Mouse (Mus musculus) limb, embryonic 15.5 days (tissue): ENCODE measurements around the gene Abraxas1. TPM values are rescaled to one million over a fixed set of nuclear protein-coding genes. Genes with fewer than 3 reads are reported as not detected.

Source experiments
- ATAC-seq: fragments of 200-750 bp; cut with Nextera tagmentation; 2 replicates; pipeline ENCODE4 v1.8.0; 2017; ENCODE audit warnings: low read depth, moderate TSS enrichment; ENCODE audit not compliant: insufficient number of reproducible peaks, low FRiP score, low TSS enrichment
- H3K27ac ChIP-seq: fragments of 300-500 bp; sonication (generic); 2 replicates; pipeline ENCODE4 v1.5.1; 2015; ENCODE audit warnings: moderate library complexity, mild to moderate bottlenecking, inconsistent platforms
- H3K27me3 ChIP-seq: fragments of 300-500 bp; sonication (generic); 2 replicates; pipeline ENCODE4 v1.6.1; 2015; ENCODE audit warnings: inconsistent platforms
- H3K36me3 ChIP-seq: fragments of 300-500 bp; sonication (generic); 2 replicates; pipeline ENCODE4 v1.6.1; 2015; ENCODE audit warnings: inconsistent platforms
- H3K4me1 ChIP-seq: fragments of 300-500 bp; sonication (generic); 2 replicates; pipeline ENCODE4 v1.6.1; 2015; ENCODE audit warnings: inconsistent platforms
- H3K4me2 ChIP-seq: fragments of 300-500 bp; sonication (generic); 2 replicates; pipeline ENCODE4 v1.6.1; 2015; ENCODE audit warnings: mild to moderate bottlenecking, inconsistent platforms
- H3K4me3 ChIP-seq: fragments of 300-500 bp; sonication (generic); 2 replicates; pipeline ENCODE4 v1.5.1; 2015; ENCODE audit warnings: mild to moderate bottlenecking, inconsistent platforms
- H3K9ac ChIP-seq: fragments of 300-500 bp; sonication (generic); 2 replicates; pipeline ENCODE4 v1.6.1; 2015; ENCODE audit warnings: inconsistent platforms
- H3K9me3 ChIP-seq: fragments of 300-500 bp; sonication (generic); 2 replicates; pipeline ENCODE4 v1.6.1; 2016; ENCODE audit warnings: inconsistent platforms
- WGBS: fragments of 180-500 bp; shearing (Covaris S2); methylation state at CpG from one replicate; pipeline ENCODE4 v1.1.7; 2015; 5-methylcytosine and 5-hydroxymethylcytosine counted together
- polyA plus RNA-seq: library from polyadenylated mRNA; unstranded; fragments of >200 nt; fragmentation: Nextera tagmentation; extraction: Ambion mirVana; gene quantifications from 2 replicates; pipeline ENCODE4 v1.2.1, GENCODE M21; 2015

The Abraxas1 gene
- polyA plus RNA-seq, 1 experiment from 2014 or later = 27.4 TPM

GRCm38 (mm10) chr5:100845848-100846598, 25.3 kb upstream of the Abraxas1 start:
- H3K36me3 ChIP-seq = no peaks in the 10 kb centered on the region
- peaks cover 24% of the 10 kb centered on the region for H3K4me1 ChIP-seq
- H3K9ac ChIP-seq = peak overlapping the region; percentile 56
- H3K4me3 ChIP-seq = peak overlapping the region; percentile 60
- H3K9me3 ChIP-seq = no peaks in the 10 kb centered on the region
- peak overlapping the region; percentile 98 for H3K4me2 ChIP-seq
- peak overlapping the region; percentile 33; the same call in 1 of the 2 replicates for H3K27ac ChIP-seq
- 0 out of 2 replicates have a peak, but pooled peaks have one; percentile 46 for ATAC-seq
- under 1% methylated on average over 52 of the region's 52 CpGs for WGBS
- peaks cover 17% of the 10 kb centered on the region for H3K27me3 ChIP-seq

- no peaks in the 10 kb centered on the region for H3K36me3 ChIP-seq
- peak within 1 kb of the TSS; percentile 56 for H3K9ac ChIP-seq
- peak within 1 kb of the TSS; percentile 33; the same call in 1 of the 2 replicates for H3K27ac ChIP-seq
- H3K27me3 ChIP-seq = peaks cover 17% of the 10 kb centered on the region
- H3K4me1 ChIP-seq = peaks cover 24% of the 10 kb centered on the region
- peak within 1 kb of the TSS; percentile 60 for H3K4me3 ChIP-seq
- WGBS = under 1% methylated on average over 16 of the region's 16 CpGs
- peak within 1 kb of the TSS; percentile 98 for H3K4me2 ChIP-seq
- ATAC-seq = no peak
- no peaks in the 10 kb centered on the region for H3K9me3 ChIP-seq
Measured at GRCm38 (mm10) chr5:100845485-100845847, 24.7 kb upstream of the Abraxas1 start, which contains the start of gene Gpat3. Gene Gpat3, plus strand, starts transcription at chr5:100845713.

- Histone ChIP-seq H3K27me3 (peaks cover 17% of the 10 kb centered on the region), H3K4me3 (no peak overlapping the region), H3K36me3 (no peaks in the 10 kb centered on the region), H3K27ac (no peak overlapping the region), H3K4me2 (peak overlapping the region; percentile 98; the same call in 1 of the 2 replicates), H3K4me1 (peaks cover 24% of the 10 kb centered on the region), H3K9me3 (no peaks in the 10 kb centered on the region), H3K9ac (no peak overlapping the region)
- 36% methylated on average over 3 of the region's 3 CpGs for WGBS
- no peak for ATAC-seq
Measured at GRCm38 (mm10) chr5:100844485-100844884, 23.7 kb upstream of the Abraxas1 start.

DNA sequence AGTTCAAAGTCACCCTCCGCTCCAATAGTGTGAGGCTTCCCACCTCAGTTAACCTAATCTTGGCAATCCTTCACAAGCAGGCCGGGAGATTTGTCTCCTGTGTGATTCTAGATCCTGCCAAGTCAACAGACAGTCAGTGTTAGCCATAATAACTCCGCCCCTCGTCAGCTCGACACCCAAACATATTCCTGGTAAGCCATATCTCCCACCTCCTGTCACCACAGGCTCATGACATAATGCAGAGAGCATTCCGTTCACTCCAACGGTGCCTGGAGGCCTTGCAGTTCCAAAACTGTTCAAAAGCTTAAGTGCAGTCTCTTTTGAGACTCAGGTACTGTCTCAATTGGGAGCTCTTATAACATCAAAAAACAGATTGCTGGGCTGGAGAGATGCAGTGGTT, 17.1 kb upstream of the Abraxas1 start:
- Histone ChIP-seq H3K4me1 (no peaks in the 10 kb centered on the region), H3K36me3 (no peaks in the 10 kb centered on the region), H3K9ac (no peak overlapping the region), H3K4me3 (no peak overlapping the region), H3K4me2 (no peak overlapping the region), H3K27ac (no peak overlapping the region), H3K9me3 (no peaks in the 10 kb centered on the region), H3K27me3 (no peaks in the 10 kb centered on the region)
- WGBS = 67% methylated on average over 7 of the region's 7 CpGs
- ATAC-seq = no peak

- no peaks in the 10 kb centered on the region for H3K36me3 ChIP-seq
- H3K9me3 ChIP-seq = no peaks in the 10 kb centered on the region
- 49% methylated on average over 9 of the region's 9 CpGs for WGBS
- no peak overlapping the region for H3K4me2 ChIP-seq
- H3K27me3 ChIP-seq = no peaks in the 10 kb centered on the region
- H3K4me1 ChIP-seq = no peaks in the 10 kb centered on the region
- no peak overlapping the region for H3K4me3 ChIP-seq
- no peak overlapping the region for H3K9ac ChIP-seq
- H3K27ac ChIP-seq = 0 out of 2 replicates have a peak overlapping the region, but pooled peaks have one; percentile 24
- ATAC-seq = peak; percentile 24; the same call in 1 of the 2 replicates
Measured at GRCm38 (mm10) chr5:100835862-100836538, 15.2 kb upstream of the Abraxas1 start.

- Histone ChIP-seq H3K9ac (no peak overlapping the region), H3K27me3 (no peaks in the 10 kb centered on the region), H3K4me3 (no peak overlapping the region), H3K27ac (no peak overlapping the region), H3K9me3 (no peaks in the 10 kb centered on the region), H3K4me1 (0 out of 2 replicates have a peak, but pooled peaks cover 5% of the 10 kb centered on the region), H3K4me2 (no peak overlapping the region), H3K36me3 (no peaks in the 10 kb centered on the region)
- no peak for ATAC-seq
- WGBS = 77% methylated on average over 2 of the region's 2 CpGs
Measured at GRCm38 (mm10) chr5:100833841-100834240, 13.1 kb upstream of the Abraxas1 start.

DNA sequence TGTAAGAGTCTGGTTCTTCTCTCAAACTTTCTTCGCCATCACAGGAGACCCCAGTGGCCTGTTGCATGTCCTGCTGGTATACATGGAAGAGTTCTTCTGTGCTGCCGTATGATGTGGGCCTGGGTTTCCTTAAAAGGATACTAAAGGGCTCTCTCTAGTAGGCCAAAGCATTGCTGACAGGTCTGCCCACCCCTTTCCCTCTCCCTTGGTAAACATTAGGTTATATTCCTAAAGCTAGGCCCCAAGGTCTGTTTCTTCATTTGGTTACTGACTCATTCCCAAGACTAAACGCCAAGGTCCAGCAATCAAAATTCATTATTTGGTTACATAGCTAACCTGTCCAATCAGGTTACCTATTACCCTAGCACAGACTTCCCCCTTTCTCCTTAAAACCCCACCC, 11.9 kb upstream of the Abraxas1 start:
- H3K4me1 ChIP-seq = 0 out of 2 replicates have a peak, but pooled peaks cover 10% of the 10 kb centered on the region
- no peaks in the 10 kb centered on the region for H3K9me3 ChIP-seq
- no peak overlapping the region for H3K27ac ChIP-seq
- H3K9ac ChIP-seq = no peak overlapping the region
- H3K27me3 ChIP-seq = no peaks in the 10 kb centered on the region
- H3K36me3 ChIP-seq = no peaks in the 10 kb centered on the region
- 90% methylated on average over 3 of the region's 3 CpGs for WGBS
- no peak overlapping the region for H3K4me3 ChIP-seq
- H3K4me2 ChIP-seq = no peak overlapping the region
- no peak for ATAC-seq

DNA sequence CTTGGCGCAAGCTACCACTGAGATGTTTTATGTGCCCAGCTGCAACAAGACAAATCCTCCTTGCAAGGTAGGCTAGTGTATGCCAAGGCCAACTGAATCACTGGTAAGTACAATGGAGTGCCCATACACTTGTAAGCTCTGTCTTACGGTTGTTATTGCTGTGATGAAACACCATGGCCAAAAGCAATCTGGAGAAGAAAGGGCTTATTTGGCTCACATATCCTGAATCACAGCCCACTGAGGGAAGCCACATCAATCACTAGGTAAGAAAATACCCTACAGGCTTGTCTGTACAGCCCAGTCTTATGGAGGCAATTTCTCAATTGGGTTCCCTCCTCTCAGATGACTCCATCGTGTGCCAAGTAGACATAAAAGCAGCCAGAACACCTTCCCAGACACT, 7.9 kb upstream of the Abraxas1 start:
- Histone ChIP-seq H3K27ac (peak overlapping the region; percentile 22), H3K4me2 (no peak overlapping the region), H3K9me3 (no peaks in the 10 kb centered on the region), H3K36me3 (no peaks in the 10 kb centered on the region), H3K4me1 (0 out of 2 replicates have a peak, but pooled peaks cover 10% of the 10 kb centered on the region), H3K27me3 (no peaks in the 10 kb centered on the region), H3K4me3 (no peak overlapping the region), H3K9ac (no peak overlapping the region)
- ATAC-seq = no peak
- WGBS = 60% methylated on average over 3 of the region's 3 CpGs

DNA sequence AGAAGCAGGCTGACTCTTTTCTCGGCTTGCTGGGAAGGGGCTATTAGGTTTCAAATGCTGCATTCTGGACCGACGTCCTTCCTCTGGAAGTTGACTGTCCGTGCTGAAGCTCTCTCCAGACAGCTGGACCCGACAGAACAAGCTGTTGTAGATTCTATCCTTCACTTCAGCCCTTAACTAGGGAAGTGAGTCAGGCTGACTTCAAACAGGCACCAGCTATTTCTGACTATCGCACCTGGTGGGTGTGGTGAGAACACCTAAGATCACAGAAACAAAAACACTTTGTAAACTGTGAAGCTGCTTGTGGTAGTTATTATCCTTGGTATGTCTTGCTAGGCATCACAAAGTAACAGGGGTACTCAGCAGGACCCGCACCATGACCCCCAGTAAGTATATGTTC, 5.8 kb upstream of the Abraxas1 start:
- no peak overlapping the region for H3K9ac ChIP-seq
- WGBS = 58% methylated on average over 7 of the region's 7 CpGs
- H3K36me3 ChIP-seq = no peaks in the 10 kb centered on the region
- H3K4me2 ChIP-seq = no peak overlapping the region
- 0 out of 2 replicates have a peak, but pooled peaks cover 10% of the 10 kb centered on the region for H3K4me1 ChIP-seq
- no peak overlapping the region for H3K27ac ChIP-seq
- no peak overlapping the region for H3K4me3 ChIP-seq
- no peaks in the 10 kb centered on the region for H3K9me3 ChIP-seq
- H3K27me3 ChIP-seq = no peaks in the 10 kb centered on the region
- no peak for ATAC-seq

DNA sequence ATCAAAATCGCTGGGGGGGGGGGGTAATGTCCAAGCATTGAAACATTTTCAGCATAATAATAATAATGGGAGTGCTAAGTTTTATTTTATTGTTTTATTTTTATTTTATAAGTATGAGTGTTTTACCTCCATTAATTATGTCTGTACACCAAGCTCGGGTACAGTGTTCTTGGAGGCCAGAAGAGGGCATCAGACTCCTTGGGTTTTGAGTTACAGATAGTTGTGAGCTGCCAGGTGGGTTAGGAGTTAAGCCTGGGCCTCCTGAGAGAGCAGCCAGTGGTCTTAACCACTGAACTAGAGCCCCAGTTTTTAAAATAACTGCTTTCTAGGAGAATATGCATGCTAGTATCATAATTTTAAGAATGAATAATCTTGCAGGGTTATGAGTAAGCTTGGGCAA, 5.2 kb upstream of the Abraxas1 start:
- Histone ChIP-seq H3K4me1 (0 out of 2 replicates have a peak, but pooled peaks cover 10% of the 10 kb centered on the region), H3K4me2 (no peak overlapping the region), H3K27ac (no peak overlapping the region), H3K9ac (no peak overlapping the region), H3K36me3 (no peaks in the 10 kb centered on the region), H3K9me3 (no peaks in the 10 kb centered on the region), H3K4me3 (no peak overlapping the region), H3K27me3 (no peaks in the 10 kb centered on the region)
- ATAC-seq = no peak
- 23% methylated on average over 2 of the region's 2 CpGs for WGBS

DNA sequence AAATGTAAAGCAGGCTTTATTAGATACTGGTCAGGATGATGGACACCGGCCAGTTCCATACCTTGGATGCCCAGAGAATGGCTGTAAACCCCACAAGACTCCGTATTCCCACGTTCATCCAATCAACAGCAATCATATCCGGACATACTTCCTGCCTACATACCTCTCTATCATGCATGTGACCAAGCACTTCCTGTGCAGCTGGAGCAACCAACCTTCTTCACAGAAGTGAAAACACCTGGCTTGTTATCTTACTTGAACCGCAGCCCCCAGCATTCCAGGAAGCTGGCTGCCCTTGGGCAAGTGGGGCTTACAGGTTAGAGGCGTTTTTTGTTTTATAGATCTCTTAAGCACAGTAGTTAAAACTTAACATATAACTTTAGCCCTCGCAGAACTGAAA, 2.1 kb upstream of the Abraxas1 start:
- Histone ChIP-seq H3K27me3 (no peaks in the 10 kb centered on the region), H3K27ac (no peak overlapping the region), H3K4me2 (no peak overlapping the region), H3K9me3 (no peaks in the 10 kb centered on the region), H3K4me3 (no peak overlapping the region), H3K4me1 (0 out of 2 replicates have a peak, but pooled peaks cover 3% of the 10 kb centered on the region), H3K9ac (no peak overlapping the region), H3K36me3 (0 out of 2 replicates have a peak, but pooled peaks cover 3% of the 10 kb centered on the region)
- no peak for ATAC-seq
- WGBS = 55% methylated on average over 7 of the region's 7 CpGs

GRCm38 (mm10) chr5:100821375-100821774, 610 bp upstream of the Abraxas1 start:
- H3K9ac ChIP-seq = no peak overlapping the region

More at GRCm38 (mm10) chr5:100821375-100821774, 610 bp upstream of the Abraxas1 start:
- 76% methylated on average over 8 of the region's 8 CpGs for WGBS
- H3K36me3 ChIP-seq = peaks cover 7% of the 10 kb centered on the region; the same call in 1 of the 2 replicates
- no peak overlapping the region for H3K27ac ChIP-seq
- 0 out of 2 replicates have a peak, but pooled peaks cover 3% of the 10 kb centered on the region for H3K4me1 ChIP-seq
- H3K4me2 ChIP-seq = peak overlapping the region; percentile 82
- no peak for ATAC-seq
- no peak overlapping the region for H3K4me3 ChIP-seq
- H3K9me3 ChIP-seq = no peaks in the 10 kb centered on the region
- H3K27me3 ChIP-seq = no peaks in the 10 kb centered on the region
